Mouse (Mus musculus) CH12F3 (cell line): ENCODE measurements around the gene Psma4.

Experiments used
- in situ Hi-C: fragments of 300-500 bp; cut with MboI; formaldehyde crosslinking; loops from 2 replicates; pipeline ENCODE4 v1.14.3; 2020; ENCODE audit warnings: low sequenced_read_pairs

Psma4 gene

GRCm38 (mm10) chr9:54982401-54982800 lies 31.8 kb downstream of the Psma4 start:
- in situ Hi-C loops: no loop called here

GRCm38 (mm10) chr9:54990362-54990761 lies 39.8 kb downstream of the Psma4 start:
- in situ Hi-C loops: no loop called here

GRCm38 (mm10) chr9:54994381-54994780 lies 43.8 kb downstream of the Psma4 start:
- in situ Hi-C loops: no loop called here

- in situ Hi-C loops: no loop called here
Measured at GRCm38 (mm10) chr9:54995645-54996044, 45.1 kb downstream of the Psma4 start.

GRCm38 (mm10) chr9:55003609-55004008 lies 53.0 kb downstream of the Psma4 start:
- in situ Hi-C loops: no loop called here
